Mouse (Mus musculus) embryo, embryonic 11.5 days (tissue): ENCODE measurements around the gene Gm3460.
"Not testable (repeated sequence)": the region's sequence is repeated elsewhere in the genome, so short reads cannot be mapped to it uniquely, and the experiment has no call there.

Experiments
- DNase-seq: peaks from one replicate; pipeline ENCODE4 v3.0.0-alpha.2; 2012; ENCODE audit warnings: low read depth, low spot score

Gm3460 gene

GRCm38 (mm10) chr14:6622318-6622717, at the start of gene Gm3460:
Gene Gm3460 (minus strand): TSS chr14:6622418.
- not testable (repeated sequence) for DNase-seq

GRCm38 (mm10) chr14:6606436-6606835, 15.8 kb downstream of the Gm3460 start:
- not testable (repeated sequence) for DNase-seq

DNA sequence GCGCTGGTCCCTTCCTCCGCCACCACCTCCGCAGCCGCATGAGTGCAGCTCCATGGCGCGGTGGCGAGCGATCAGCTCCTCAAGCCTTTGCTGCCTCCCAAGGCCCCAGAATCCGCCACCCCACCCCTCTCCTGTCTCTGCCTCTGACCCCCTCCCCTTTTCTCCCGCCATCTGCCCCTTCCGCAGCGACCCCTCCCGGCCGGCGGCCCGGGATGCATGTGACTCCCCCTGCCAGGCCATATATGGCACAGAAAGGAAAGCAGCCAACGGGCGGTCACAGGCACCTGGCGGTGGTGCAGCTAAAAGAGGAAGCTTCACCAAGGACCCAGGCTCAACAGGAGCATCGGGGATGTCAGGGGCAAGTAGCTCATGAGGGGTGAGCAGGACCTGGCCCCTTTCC, 17.2 kb downstream of the Gm3460 start:
- not testable (repeated sequence) for DNase-seq

GRCm38 (mm10) chr14:6604551-6604950, 17.7 kb downstream of the Gm3460 start:
- not testable (repeated sequence) for DNase-seq

GRCm38 (mm10) chr14:6590513-6590912, 31.7 kb downstream of the Gm3460 start, which contains the start of gene Gm3629:
Gene Gm3629 (minus strand): TSS chr14:6590613.
- DNase-seq = not testable (repeated sequence)
